Mouse (Mus musculus) CH12.LX (cell line): ENCODE measurements around the gene Cltc.

Source experiments
- CTCF ChIP-seq, 2 experiments: IDR thresholded peaks in 1 of 2; conservative IDR thresholded peaks in 1 of 2; 2 replicates each; pipeline ENCODE4 v1.5.1; 2011 to 2012; ENCODE audit warnings: low read depth in 2 of 2, low read length in 2 of 2, improper control_type of control experiment in 1 of 2, inconsistent platforms in 1 of 2, mild to moderate bottlenecking in 1 of 2, moderate library complexity in 1 of 2
- E2F4 ChIP-seq: IDR thresholded peaks from 2 replicates; pipeline ENCODE4 v1.6.1; 2011; ENCODE audit warnings: low read depth, low read length, improper control_type of control experiment; ENCODE audit not compliant: insufficient replicate concordance
- ELF1 ChIP-seq: IDR thresholded peaks from 2 replicates; pipeline ENCODE4 v1.6.1; 2014; ENCODE audit warnings: low read depth, mild to moderate bottlenecking, inconsistent platforms, low read length, improper control_type of control experiment
- EP300 ChIP-seq: IDR thresholded peaks from 2 replicates; pipeline ENCODE4 v1.6.1; 2011; ENCODE audit warnings: low read length, improper control_type of control experiment
- GABPA ChIP-seq: IDR thresholded peaks from 2 replicates; pipeline ENCODE4 v1.6.1; 2012; ENCODE audit warnings: low read depth, low read length, improper control_type of control experiment, inconsistent platforms; ENCODE audit not compliant: insufficient replicate concordance
- IRF4 ChIP-seq: IDR thresholded peaks from 2 replicates; pipeline ENCODE4 v1.6.1; 2014; ENCODE audit warnings: low read depth, mild to moderate bottlenecking, inconsistent platforms, low read length, improper control_type of control experiment
- MAX ChIP-seq: IDR thresholded peaks from 2 replicates; pipeline ENCODE4 v1.6.1; 2011; ENCODE audit warnings: low read length, improper control_type of control experiment
- POLR2A ChIP-seq: IDR thresholded peaks from 2 replicates; pipeline ENCODE4 v1.6.1; 2011; ENCODE audit warnings: low read depth, mild to moderate bottlenecking, improper control_type of control experiment, low read length
- SMC3 ChIP-seq: IDR thresholded peaks from 2 replicates; pipeline ENCODE4 v1.6.1; 2011; ENCODE audit warnings: low read depth, low read length, improper control_type of control experiment
- TCF12 ChIP-seq: IDR thresholded peaks from 2 replicates; pipeline ENCODE4 v1.6.1; 2014; ENCODE audit warnings: low read depth, mild to moderate bottlenecking, inconsistent platforms, low read length, improper control_type of control experiment
- USF1 ChIP-seq: IDR thresholded peaks from 2 replicates; pipeline ENCODE4 v1.6.1; 2014; ENCODE audit warnings: low read depth, mild to moderate bottlenecking, inconsistent platforms, low read length, improper control_type of control experiment
- ZKSCAN1 ChIP-seq: IDR thresholded peaks from 2 replicates; pipeline ENCODE4 v1.6.1; 2012; ENCODE audit warnings: low read depth, inconsistent platforms, low read length, improper control_type of control experiment, borderline replicate concordance
- ZMIZ1 ChIP-seq: IDR thresholded peaks from 2 replicates; pipeline ENCODE4 v1.6.1; 2012; ENCODE audit warnings: low read depth, mild to moderate bottlenecking, inconsistent platforms, low read length, improper control_type of control experiment

DNA sequence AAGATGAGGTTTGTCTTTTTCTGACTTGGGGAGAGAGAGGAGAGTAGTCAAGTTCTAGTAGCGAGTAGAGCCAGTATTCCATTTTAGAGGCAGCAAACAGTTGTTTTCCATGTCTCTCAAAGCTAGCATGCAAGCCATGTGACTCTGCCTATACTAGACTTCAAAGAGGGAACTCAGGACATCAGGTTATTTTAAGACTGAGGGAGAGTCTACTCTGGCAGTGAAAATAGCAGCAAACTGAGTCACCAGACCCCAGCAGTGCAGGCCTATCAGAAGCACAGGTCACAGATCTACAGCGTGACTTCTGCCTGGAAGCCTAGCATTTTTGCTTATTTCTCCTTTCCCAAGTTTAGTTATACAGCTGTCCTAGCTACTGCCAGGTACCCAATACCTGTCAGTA is 25.9 kb downstream of the Cltc start:
- TF ChIP-seq ZKSCAN1 (no peak), POLR2A (no peak), CTCF (conservative IDR thresholded peaks at IDR 0.05 in 1 of 2, IDR thresholded peaks at IDR 0.05 in 1 of 2; ENCODE audit: low read depth in 2 of 2, low read length in 2 of 2) (no peak), MAX (no peak), ZMIZ1 (no peak), IRF4 (no peak), GABPA (no peak), E2F4 (no peak), USF1 (no peak), ELF1 (no peak), TCF12 (no peak), SMC3 (no peak), EP300 (no peak)
